Mouse (Mus musculus): Measurements from ENCODE around the gene Mxra8. TPM values are rescaled to one million over a fixed set of nuclear protein-coding genes. Genes with fewer than 3 reads are reported as not detected.

Mxra8 gene
- polyA plus RNA-seq, 1 experiment from 2014 or later: 16.6 TPM

- H3K4me1 ChIP-seq (replicated peaks; ENCODE audit: control insufficient read depth, insufficient read depth, low read length): peaks cover 24% of the 10 kb centered on the region
- DNase-seq (ENCODE audit: low spot score): no peak
- peak overlapping the region; percentile 98 for H3K4me2 ChIP-seq
- H3K9me3 ChIP-seq (ENCODE audit: control insufficient read depth, low read length): no peaks in the 10 kb centered on the region
- peak; percentile 29; the same call in 1 of the 2 replicates for ATAC-seq (replicated peaks; ENCODE audit: low FRiP score)
- peak overlapping the region; percentile 59 for H3K4me3 ChIP-seq (ENCODE audit: low read depth, low read length)
- WGBS: 17% methylated on average over 8 of the region's 8 CpGs
- 0 out of 2 replicates have a peak, but pooled peaks cover 3% of the 10 kb centered on the region for H3K36me3 ChIP-seq (ENCODE audit: control insufficient read depth, insufficient read depth, low read length)
- peak overlapping the region; percentile 70 for H3K9ac ChIP-seq (ENCODE audit: low read depth, low read length)
- no peak overlapping the region for H3K27ac ChIP-seq (ENCODE audit: low read depth, low read length)
- H3K27me3 ChIP-seq (replicated peaks; ENCODE audit: control insufficient read depth, insufficient read depth, low read length): peaks cover 8% of the 10 kb centered on the region
These were observed 859 bp downstream of the Mxra8 start for GRCm38 (mm10) chr4:155840076-155841002.

GRCm38 (mm10) chr4:155841003-155841454, 1.5 kb downstream of the Mxra8 start:
- ATAC-seq (replicated peaks; ENCODE audit: low FRiP score) (peak; percentile 82), DNase-seq (ENCODE audit: low spot score) (peak; percentile 61)
- H3K27ac ChIP-seq (ENCODE audit: low read depth, low read length): no peak overlapping the region
- WGBS: 1% methylated on average over 32 of the region's 32 CpGs
- peak overlapping the region; percentile 98 for H3K4me2 ChIP-seq
- H3K9me3 ChIP-seq (ENCODE audit: control insufficient read depth, low read length): no peaks in the 10 kb centered on the region
- peak overlapping the region; percentile 59 for H3K4me3 ChIP-seq (ENCODE audit: low read depth, low read length)
- peaks cover 8% of the 10 kb centered on the region for H3K27me3 ChIP-seq (replicated peaks; ENCODE audit: control insufficient read depth, insufficient read depth, low read length)
- H3K9ac ChIP-seq (ENCODE audit: low read depth, low read length): peak overlapping the region; percentile 70
- peaks cover 24% of the 10 kb centered on the region for H3K4me1 ChIP-seq (replicated peaks; ENCODE audit: control insufficient read depth, insufficient read depth, low read length)
- H3K36me3 ChIP-seq (ENCODE audit: control insufficient read depth, insufficient read depth, low read length): 0 out of 2 replicates have a peak, but pooled peaks cover 3% of the 10 kb centered on the region

- DNase-seq (ENCODE audit: low spot score): no peak
- Histone ChIP-seq H3K36me3 (ENCODE audit: control insufficient read depth, insufficient read depth, low read length) (0 out of 2 replicates have a peak, but pooled peaks cover 3% of the 10 kb centered on the region), H3K9me3 (ENCODE audit: control insufficient read depth, low read length) (no peaks in the 10 kb centered on the region), H3K4me3 (ENCODE audit: low read depth, low read length) (peak overlapping the region; percentile 59), H3K27me3 (replicated peaks; ENCODE audit: control insufficient read depth, insufficient read depth, low read length) (peaks cover 8% of the 10 kb centered on the region), H3K9ac (ENCODE audit: low read depth, low read length) (no peak overlapping the region), H3K27ac (ENCODE audit: low read depth, low read length) (no peak overlapping the region), H3K4me1 (replicated peaks; ENCODE audit: control insufficient read depth, insufficient read depth, low read length) (peaks cover 28% of the 10 kb centered on the region), H3K4me2 (peak overlapping the region; percentile 98)
- no peak for ATAC-seq (replicated peaks; ENCODE audit: low FRiP score)
- 38% methylated on average over 38 of the region's 38 CpGs for WGBS
These were observed 2.3 kb downstream of the Mxra8 start for GRCm38 (mm10) chr4:155841651-155842270.

- H3K36me3 ChIP-seq (ENCODE audit: control insufficient read depth, insufficient read depth, low read length): 0 out of 2 replicates have a peak, but pooled peaks cover 3% of the 10 kb centered on the region
- ATAC-seq (replicated peaks; ENCODE audit: low FRiP score): no peak
- no peak overlapping the region for H3K4me3 ChIP-seq (ENCODE audit: low read depth, low read length)
- no peak for DNase-seq (ENCODE audit: low spot score)
- no peak overlapping the region for H3K9ac ChIP-seq (ENCODE audit: low read depth, low read length)
- H3K4me1 ChIP-seq (replicated peaks; ENCODE audit: control insufficient read depth, insufficient read depth, low read length): peaks cover 32% of the 10 kb centered on the region
- no peak overlapping the region for H3K27ac ChIP-seq (ENCODE audit: low read depth, low read length)
- H3K9me3 ChIP-seq (ENCODE audit: control insufficient read depth, low read length): no peaks in the 10 kb centered on the region
- 86% methylated on average over 5 of the region's 5 CpGs for WGBS
- H3K27me3 ChIP-seq (replicated peaks; ENCODE audit: control insufficient read depth, insufficient read depth, low read length): peaks cover 8% of the 10 kb centered on the region
- H3K4me2 ChIP-seq: no peak overlapping the region
These were observed 3.8 kb downstream of the Mxra8 start for GRCm38 (mm10) chr4:155843231-155843630.

GRCm38 (mm10) chr4:155846871-155847578, 7.5 kb downstream of the Mxra8 start, which contains the start of gene Dvl1:
Gene Dvl1, plus strand, starts transcription at chr4:155847402.
- 3% methylated on average over 65 of the region's 65 CpGs for WGBS
- Histone ChIP-seq H3K9me3 (ENCODE audit: control insufficient read depth, low read length) (no peaks in the 10 kb centered on the region), H3K4me2 (peak within 1 kb of the TSS; percentile 98), H3K27me3 (replicated peaks; ENCODE audit: control insufficient read depth, insufficient read depth, low read length) (no peaks in the 10 kb centered on the region), H3K27ac (ENCODE audit: low read depth, low read length) (peak within 1 kb of the TSS; percentile 54), H3K36me3 (ENCODE audit: control insufficient read depth, insufficient read depth, low read length) (0 out of 2 replicates have a peak, but pooled peaks cover 3% of the 10 kb centered on the region), H3K4me3 (ENCODE audit: low read depth, low read length) (peak within 1 kb of the TSS; percentile 95), H3K4me1 (replicated peaks; ENCODE audit: control insufficient read depth, insufficient read depth, low read length) (peaks cover 24% of the 10 kb centered on the region), H3K9ac (ENCODE audit: low read depth, low read length) (peak within 1 kb of the TSS; percentile 91)
- DNase-seq (ENCODE audit: low spot score) (peak; percentile 94), ATAC-seq (replicated peaks; ENCODE audit: low FRiP score) (peak; percentile 90)

- H3K4me2 ChIP-seq: peak overlapping the region; percentile 98
- peak overlapping the region; percentile 91 for H3K9ac ChIP-seq (ENCODE audit: low read depth, low read length)
- H3K4me1 ChIP-seq (replicated peaks; ENCODE audit: control insufficient read depth, insufficient read depth, low read length): peaks cover 24% of the 10 kb centered on the region
- H3K4me3 ChIP-seq (ENCODE audit: low read depth, low read length): peak overlapping the region; percentile 95
- no peaks in the 10 kb centered on the region for H3K27me3 ChIP-seq (replicated peaks; ENCODE audit: control insufficient read depth, insufficient read depth, low read length)
- H3K9me3 ChIP-seq (ENCODE audit: control insufficient read depth, low read length): no peaks in the 10 kb centered on the region
- H3K27ac ChIP-seq (ENCODE audit: low read depth, low read length): peak overlapping the region; percentile 54
- H3K36me3 ChIP-seq (ENCODE audit: control insufficient read depth, insufficient read depth, low read length): 0 out of 2 replicates have a peak, but pooled peaks cover 2% of the 10 kb centered on the region
- WGBS: 2% methylated on average over 68 of the region's 69 CpGs
- DNase-seq (ENCODE audit: low spot score) (peak; percentile 69), ATAC-seq (replicated peaks; ENCODE audit: low FRiP score) (peak; percentile 53)
These were observed 8.3 kb downstream of the Mxra8 start for GRCm38 (mm10) chr4:155847591-155848352.

- H3K36me3 ChIP-seq (ENCODE audit: control insufficient read depth, insufficient read depth, low read length): no peaks in the 10 kb centered on the region
- H3K4me1 ChIP-seq (replicated peaks; ENCODE audit: control insufficient read depth, insufficient read depth, low read length): peaks cover 24% of the 10 kb centered on the region
- peak overlapping the region; percentile 98 for H3K4me2 ChIP-seq
- H3K4me3 ChIP-seq (ENCODE audit: low read depth, low read length): peak overlapping the region; percentile 95
- H3K27me3 ChIP-seq (replicated peaks; ENCODE audit: control insufficient read depth, insufficient read depth, low read length): no peaks in the 10 kb centered on the region
- no peak for DNase-seq (ENCODE audit: low spot score)
- no peak for ATAC-seq (replicated peaks; ENCODE audit: low FRiP score)
- 56% methylated on average over 7 of the region's 7 CpGs for WGBS
- H3K9ac ChIP-seq (ENCODE audit: low read depth, low read length): peak overlapping the region; percentile 91; the same call in 1 of the 2 replicates
- H3K9me3 ChIP-seq (ENCODE audit: control insufficient read depth, low read length): no peaks in the 10 kb centered on the region
- no peak overlapping the region for H3K27ac ChIP-seq (ENCODE audit: low read depth, low read length)
These were observed 9.1 kb downstream of the Mxra8 start for GRCm38 (mm10) chr4:155848434-155849095.

All from liver, embryonic 11.5 days (tissue).